Mouse (Mus musculus): Measurements from ENCODE around the gene Ropn1l. TPM values are rescaled to one million over a fixed set of nuclear protein-coding genes. Genes with fewer than 3 reads are reported as not detected.

The Ropn1l gene
- total and polyA plus RNA-seq, 3 experiments, result 0.90 to 1.5 (median 1.1) TPM

DNA sequence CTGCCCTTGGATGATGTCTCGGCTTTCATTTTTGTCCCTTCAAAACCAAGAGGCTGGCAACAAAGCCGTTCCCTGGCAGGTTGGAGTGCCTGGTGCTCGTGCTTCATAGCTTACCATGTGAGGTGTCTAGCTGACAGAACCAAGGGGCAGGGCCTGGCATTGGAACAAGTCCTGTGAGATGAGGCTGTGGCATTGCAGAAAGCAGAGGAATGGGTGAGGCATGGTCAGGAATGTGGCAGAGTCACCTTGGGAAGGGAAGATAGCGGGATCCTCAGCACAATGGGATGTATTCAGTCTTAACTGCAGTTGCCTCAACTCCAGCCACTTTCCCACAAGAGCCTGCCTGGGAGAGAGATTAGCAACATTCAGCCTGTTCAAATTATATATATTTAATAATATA, 61.4 kb downstream of the Ropn1l start:
- Histone ChIP-seq H3K4me1 (ENCODE audit: insufficient read depth, low read depth, low read length) (0 out of 2 replicates have a peak, but pooled peaks cover 2% of the 10 kb centered on the region), H3K4me3 (ENCODE audit: low read depth, low read length) (no peak overlapping the region), H3K36me3 (replicated peaks) (no peaks in the 10 kb centered on the region), H3K9me3 (replicated peaks) (peaks cover 5% of the 10 kb centered on the region; the same call in 1 of the 2 replicates), H3K27me3 (ENCODE audit: insufficient read depth, low read length) (peaks cover 15% of the 10 kb centered on the region)
- DNase-seq (ENCODE audit: low spot score) (no peak), ATAC-seq (ENCODE audit: extremely low read depth, insufficient number of reproducible peaks, low FRiP score, poor library complexity, severe bottlenecking) (no peak)
- TF ChIP-seq GATA2 (IDR thresholded peaks at IDR 0.05; ENCODE audit: borderline replicate concordance, low read depth, low read length) (no peak), GATA1 (IDR thresholded peaks at IDR 0.05; ENCODE audit: borderline replicate concordance, low read length) (no peak), CTCF (IDR thresholded peaks at IDR 0.05; ENCODE audit: low read depth, low read length) (no peak), TAL1 (conservative IDR thresholded peaks at IDR 0.05; ENCODE audit: low read depth, low read length) (no peak), POLR2AphosphoS5 (IDR thresholded peaks at IDR 0.05; ENCODE audit: insufficient replicate concordance, low read depth, low read length) (no peak)

Other genes starting within 250 kb of the Ropn1l start
- not detected in 2 replicates for gene Dap, start 229.4 kb downstream of the Ropn1l start, total RNA-seq (2014; fragmentation: Nextera tagmentation)
- gene Dap, start 229.4 kb downstream of the Ropn1l start, total RNA-seq (2017), result 0.11 TPM in 1 of 2 replicates, not detected in the other
- 0.05 and 0.07 TPM in 2 replicates for gene Dap, start 229.4 kb downstream of the Ropn1l start, polyA plus RNA-seq (2012)
- not detected in 2 replicates for gene Ankrd33b, start 86.0 kb downstream of the Ropn1l start, total RNA-seq (2014; fragmentation: Nextera tagmentation)
- gene Ankrd33b, start 86.0 kb downstream of the Ropn1l start, total RNA-seq (2017), result 0.11 and 0.23 TPM in 2 replicates
- gene Ankrd33b, start 86.0 kb downstream of the Ropn1l start, polyA plus RNA-seq (2012), result not detected in 2 replicates
- gene March6, start 77.3 kb upstream of the Ropn1l start, total RNA-seq (2014; fragmentation: Nextera tagmentation), result 58.9 and 64.9 TPM in 2 replicates
- 39.7 and 44.3 TPM in 2 replicates for gene March6, start 77.3 kb upstream of the Ropn1l start, total RNA-seq (2017)
- 61.1 and 76.3 TPM in 2 replicates for gene March6, start 77.3 kb upstream of the Ropn1l start, polyA plus RNA-seq (2012)
- gene Cmbl, start 111.7 kb upstream of the Ropn1l start, total RNA-seq (2014; fragmentation: Nextera tagmentation), result not detected in 2 replicates
- not detected in 2 replicates for gene Cmbl, start 111.7 kb upstream of the Ropn1l start, total RNA-seq (2017)
- not detected in 2 replicates for gene Cmbl, start 111.7 kb upstream of the Ropn1l start, polyA plus RNA-seq (2012)
- gene Cct5, start 148.1 kb upstream of the Ropn1l start, total RNA-seq (2014; fragmentation: Nextera tagmentation), result 548 and 555 TPM in 2 replicates
- gene Cct5, start 148.1 kb upstream of the Ropn1l start, total RNA-seq (2017), result 481 and 497 TPM in 2 replicates
- 44.6 and 46.6 TPM in 2 replicates for gene Cct5, start 148.1 kb upstream of the Ropn1l start, polyA plus RNA-seq (2012)
- 6.8 and 12.8 TPM in 2 replicates for gene Fam173b, start 148.1 kb upstream of the Ropn1l start, total RNA-seq (2014; fragmentation: Nextera tagmentation)
- gene Fam173b, start 148.1 kb upstream of the Ropn1l start, total RNA-seq (2017), result 6.6 and 11.3 TPM in 2 replicates
- 2.8 and 3.1 TPM in 2 replicates for gene Fam173b, start 148.1 kb upstream of the Ropn1l start, polyA plus RNA-seq (2012)

Measured in G1E (cell line).